Mouse (Mus musculus): ENCODE results near the gene Atxn1.

The Atxn1 gene

DNA sequence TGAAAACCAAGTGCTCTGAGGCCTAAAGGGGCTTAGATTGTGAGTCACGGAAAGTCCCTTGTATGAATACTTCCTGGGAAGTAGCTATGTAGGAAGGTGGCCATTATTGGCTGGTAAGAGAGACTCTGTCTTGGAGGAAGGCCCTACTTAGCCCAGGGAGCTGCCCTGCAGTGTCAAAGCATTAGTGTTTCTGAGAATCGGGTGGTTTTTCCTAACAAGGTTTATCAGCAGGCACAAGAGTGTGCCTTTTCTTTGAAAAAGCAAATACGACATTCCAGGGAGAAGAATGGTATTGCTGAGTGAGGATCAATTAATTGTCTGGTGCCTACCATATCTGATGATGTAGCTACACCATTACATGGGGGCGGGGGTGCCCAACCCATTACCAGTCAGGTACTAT lies 417.9 kb downstream of the Atxn1 start:
- DNase-seq (ENCODE audit: extremely low read depth, insufficient read length, low spot score): no peak

DNA sequence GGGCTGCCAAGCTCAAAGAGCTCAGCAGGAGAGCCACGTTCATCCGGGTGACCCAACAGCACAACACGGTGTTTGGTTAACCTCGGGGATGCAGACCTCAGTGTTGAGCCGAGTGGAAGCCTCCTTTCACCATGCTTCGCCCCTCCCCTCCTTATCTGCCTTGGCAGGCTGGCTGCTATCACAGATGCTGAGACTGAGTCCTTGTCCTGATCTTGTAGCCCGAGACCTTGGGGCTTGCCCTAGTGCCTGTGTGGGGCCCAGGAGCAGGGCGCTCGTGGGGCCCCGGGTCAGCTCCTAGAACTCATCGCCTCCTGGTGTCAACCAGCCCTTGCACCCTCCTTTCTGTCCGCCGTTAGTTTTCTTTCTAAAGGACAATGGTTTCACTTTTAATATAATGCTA lies 418.8 kb downstream of the Atxn1 start:
- no peak for DNase-seq (ENCODE audit: extremely low read depth, insufficient read length, low spot score)

DNA sequence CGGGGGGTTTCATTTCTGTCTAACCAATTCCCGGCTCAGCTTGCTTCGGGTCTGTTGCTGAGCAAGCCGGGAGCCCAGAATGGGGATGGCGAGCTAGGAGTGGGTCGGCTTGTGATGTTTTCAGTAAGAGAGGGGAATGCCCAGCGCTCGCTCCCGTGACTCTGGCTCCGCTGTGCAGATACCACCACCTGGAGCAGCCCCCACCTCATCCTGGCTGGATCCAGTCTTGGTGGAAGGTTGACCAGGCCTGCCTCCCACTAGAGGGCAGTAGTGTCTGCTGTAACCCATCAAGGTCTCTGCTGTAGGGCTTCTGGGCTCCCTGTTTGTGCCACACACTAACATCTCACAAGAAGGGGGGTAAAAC lies 425.6 kb downstream of the Atxn1 start:
- peak; percentile 28 for DNase-seq (ENCODE audit: extremely low read depth, insufficient read length, low spot score)

DNA sequence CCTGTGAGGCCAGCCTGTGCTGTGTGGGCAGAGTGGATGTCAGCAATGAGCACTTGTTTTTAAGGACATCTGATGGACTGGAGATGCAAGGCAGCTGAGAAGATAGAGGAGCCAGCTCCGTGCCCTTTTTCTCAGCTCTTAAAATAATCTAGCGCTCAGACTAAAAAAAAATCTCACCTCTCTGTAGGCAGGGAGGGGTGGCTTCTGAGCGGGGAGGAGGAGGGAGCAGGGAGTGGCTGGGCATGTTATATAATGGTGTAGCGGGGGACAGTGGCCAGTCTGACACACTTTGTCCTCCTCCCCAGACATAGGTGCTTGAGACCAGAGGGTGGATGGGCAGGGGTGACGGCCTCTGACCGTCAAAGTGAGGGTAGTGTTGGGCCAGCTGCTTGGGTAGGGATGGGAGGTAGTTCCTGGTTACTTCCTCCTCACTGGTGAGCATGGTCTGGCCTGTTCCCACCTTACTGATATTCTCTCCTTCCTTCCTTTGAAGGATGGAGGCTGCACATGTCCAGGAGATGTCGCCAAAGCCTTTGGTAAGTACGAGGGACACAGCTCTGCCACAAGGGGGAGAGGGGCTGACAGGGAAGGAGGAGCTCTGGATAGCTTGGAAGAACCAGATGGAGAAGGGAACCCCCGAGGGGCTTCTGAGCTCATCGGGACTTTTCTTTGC lies 426.1 kb downstream of the Atxn1 start:
- DNase-seq (ENCODE audit: extremely low read depth, insufficient read length, low spot score): no peak

DNA sequence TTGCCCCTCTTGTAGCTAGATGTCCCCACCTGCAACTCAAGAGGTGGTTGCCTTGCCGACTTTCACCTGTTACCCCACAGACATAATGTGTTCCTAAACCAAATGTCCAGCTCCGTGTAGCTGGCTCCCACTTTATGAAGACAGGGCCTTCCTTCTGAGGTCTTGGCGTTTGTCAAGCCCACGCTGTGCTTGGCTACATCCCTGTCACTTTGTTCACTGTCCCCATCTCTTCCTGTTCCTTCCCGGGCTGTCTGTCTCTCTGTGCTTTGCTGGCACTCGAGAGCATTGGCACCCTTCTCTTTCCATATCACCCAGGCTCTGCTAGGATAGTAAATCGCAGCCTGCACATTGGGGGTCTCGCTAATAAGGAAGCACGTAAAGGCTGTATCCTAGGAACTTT lies 426.7 kb downstream of the Atxn1 start:
- no peak for DNase-seq (ENCODE audit: extremely low read depth, insufficient read length, low spot score)

DNA sequence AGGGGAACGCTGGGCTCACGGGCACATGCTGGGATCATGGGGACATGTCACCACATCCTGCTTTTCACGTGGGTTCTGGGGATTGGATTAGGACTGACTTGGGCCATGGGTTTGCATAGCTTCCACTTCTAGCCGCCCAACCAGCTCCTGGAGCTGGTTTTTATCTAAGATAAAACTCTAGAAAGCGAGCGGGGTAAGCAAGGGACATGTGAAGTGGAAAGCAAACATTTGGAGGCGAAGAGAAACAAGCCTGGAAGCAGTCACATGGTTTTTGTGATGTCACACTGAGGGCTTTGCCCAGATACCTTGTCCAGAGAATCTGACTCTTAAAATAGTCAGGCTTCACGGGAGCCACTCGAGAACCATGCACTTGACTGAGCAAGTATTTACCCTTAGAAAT lies 427.7 kb downstream of the Atxn1 start:
- no peak for DNase-seq (ENCODE audit: extremely low read depth, insufficient read length, low spot score)

DNA sequence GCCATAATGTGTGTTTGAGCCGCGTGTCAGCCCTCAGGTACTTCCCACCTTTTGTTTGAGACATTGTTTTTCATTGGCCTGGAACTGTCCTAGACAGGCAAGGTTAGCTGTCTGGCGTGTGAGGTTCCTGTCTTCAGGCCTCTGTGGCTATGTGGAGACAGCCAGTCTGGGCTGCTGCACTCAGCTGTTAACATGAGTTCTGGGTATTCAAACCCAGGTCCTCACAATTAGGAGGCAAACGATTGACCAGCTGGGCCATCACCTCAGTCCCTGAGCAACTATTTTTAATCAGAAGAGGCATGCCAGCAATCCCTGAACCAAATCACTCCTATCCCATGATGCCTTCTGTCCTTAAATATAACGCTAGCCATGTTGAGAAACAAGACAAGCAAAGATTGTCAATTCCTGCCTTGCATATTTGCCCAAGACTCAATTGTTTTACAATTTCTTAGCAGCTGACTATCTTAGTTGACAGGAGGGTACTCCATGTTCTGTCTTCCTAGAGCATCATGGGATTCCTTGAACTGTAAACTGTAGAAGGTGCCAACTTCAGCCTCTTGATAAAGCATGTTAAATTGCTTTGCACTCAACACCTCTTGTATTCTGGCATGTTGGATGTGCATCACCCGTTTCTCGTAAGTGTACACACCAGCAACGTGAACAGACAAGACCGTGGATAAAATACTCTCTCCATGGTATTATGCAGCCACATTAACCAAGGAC lies 428.9 kb downstream of the Atxn1 start:
- no peak for DNase-seq (ENCODE audit: extremely low read depth, insufficient read length, low spot score)

GRCm38 (mm10) chr13:45530754-45531153 lies 434.1 kb downstream of the Atxn1 start:
- DNase-seq (ENCODE audit: extremely low read depth, insufficient read length, low spot score): no peak

DNA sequence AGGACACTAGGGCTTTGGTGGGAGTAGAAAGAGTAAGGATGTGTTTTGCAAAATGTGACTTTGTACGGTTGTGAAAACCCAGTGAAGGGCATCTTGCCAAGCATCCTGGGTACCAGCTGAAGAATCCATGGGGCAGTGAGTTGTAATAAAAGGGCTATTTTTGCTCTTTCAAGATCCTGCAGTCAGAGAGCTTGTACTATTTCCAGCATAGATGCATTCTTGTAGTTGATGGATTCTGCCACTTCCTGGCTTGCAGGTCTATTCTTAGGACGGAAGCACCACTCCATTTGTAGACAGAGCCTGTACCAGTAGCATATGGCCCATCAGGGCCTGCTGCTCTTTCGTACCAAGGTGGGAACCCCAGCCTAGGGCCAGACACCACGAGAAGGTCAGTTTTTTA lies 436.0 kb downstream of the Atxn1 start:
- DNase-seq (ENCODE audit: extremely low read depth, insufficient read length, low spot score): no peak

DNA sequence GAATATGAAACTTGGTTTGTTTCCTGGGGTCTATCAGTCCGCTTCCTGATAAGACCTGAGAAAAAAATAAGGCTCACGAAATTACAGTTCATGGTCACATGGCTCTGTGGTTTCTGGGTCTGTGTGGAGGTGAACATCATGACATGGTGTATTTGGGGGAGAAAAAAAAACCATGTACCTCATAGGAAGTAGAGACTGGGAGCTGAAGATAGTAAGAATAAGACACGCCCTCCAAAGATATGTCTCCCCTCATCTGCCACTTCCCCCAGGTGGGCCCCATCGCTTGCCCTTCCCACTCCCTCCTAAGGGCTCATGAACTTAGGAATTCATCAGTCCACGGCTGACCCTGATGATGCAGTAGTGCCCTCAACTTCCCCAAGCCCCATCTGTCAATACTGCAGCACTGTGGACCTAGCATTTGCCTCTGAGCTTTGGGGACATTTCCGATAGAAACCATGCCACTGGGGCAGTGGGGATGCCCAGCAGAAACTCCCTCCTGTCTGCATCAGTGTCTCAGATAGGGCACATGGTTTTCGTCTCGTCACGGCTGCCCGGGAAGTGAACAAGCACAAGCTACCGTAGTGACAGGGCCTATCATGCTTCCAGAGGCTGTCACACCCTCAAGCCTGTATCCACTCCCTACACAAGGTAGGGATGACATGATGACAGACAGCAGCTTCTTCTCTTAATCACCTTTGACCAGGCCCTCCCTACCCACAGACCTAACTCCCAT lies 437.4 kb downstream of the Atxn1 start:
- DNase-seq (ENCODE audit: extremely low read depth, insufficient read length, low spot score): no peak

GRCm38 (mm10) chr13:45526230-45526629 lies 438.6 kb downstream of the Atxn1 start:
- DNase-seq (ENCODE audit: extremely low read depth, insufficient read length, low spot score): no peak

- no peak for DNase-seq (ENCODE audit: extremely low read depth, insufficient read length, low spot score)
These were observed 439.9 kb downstream of the Atxn1 start for GRCm38 (mm10) chr13:45524791-45525435.

GRCm38 (mm10) chr13:45524305-45524704 lies 440.5 kb downstream of the Atxn1 start:
- no peak for DNase-seq (ENCODE audit: extremely low read depth, insufficient read length, low spot score)

DNA sequence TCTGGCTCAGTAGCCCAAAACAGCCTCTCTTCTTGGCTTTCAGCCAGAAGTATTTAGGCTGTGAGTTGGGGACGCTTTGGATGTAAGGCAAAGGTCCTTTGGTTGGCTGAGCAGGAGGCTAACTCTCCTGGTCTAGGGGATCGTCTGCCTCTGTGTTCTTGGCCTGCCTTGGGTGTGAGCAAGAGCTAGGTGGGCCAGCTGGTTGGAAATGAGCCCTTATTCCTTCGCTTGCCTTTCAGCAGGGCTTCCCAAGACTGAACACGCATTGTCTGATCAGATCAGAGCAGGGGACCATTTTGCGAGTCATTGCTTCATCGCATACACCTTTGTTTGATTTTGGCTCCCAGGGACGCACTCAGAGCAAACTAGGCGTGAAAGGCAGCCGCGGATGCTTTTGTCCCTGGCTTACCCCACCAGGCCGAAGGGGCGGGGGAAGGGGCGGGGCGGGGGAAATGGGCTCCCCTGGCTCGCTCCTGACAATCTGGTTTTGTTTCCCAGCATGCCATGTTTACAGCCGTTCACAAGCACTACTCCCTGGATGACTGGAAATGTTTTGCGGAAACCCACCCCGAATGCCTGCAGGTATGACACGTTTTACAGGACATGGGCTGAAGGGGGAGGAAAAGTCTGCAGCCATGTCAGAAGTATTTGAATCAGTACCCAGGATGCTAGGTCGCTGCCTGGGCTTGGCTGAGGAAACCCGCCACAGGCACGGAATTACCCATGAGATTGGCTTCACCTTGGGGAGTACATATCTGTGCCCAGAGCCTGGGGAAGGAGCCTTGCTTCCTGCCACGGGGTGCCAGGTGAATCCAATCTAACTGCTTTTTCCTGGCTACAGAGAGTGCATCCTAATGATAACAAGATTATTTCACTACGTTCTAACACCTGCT lies 448.1 kb downstream of the Atxn1 start:
- no peak for DNase-seq (ENCODE audit: extremely low read depth, insufficient read length, low spot score)

DNA sequence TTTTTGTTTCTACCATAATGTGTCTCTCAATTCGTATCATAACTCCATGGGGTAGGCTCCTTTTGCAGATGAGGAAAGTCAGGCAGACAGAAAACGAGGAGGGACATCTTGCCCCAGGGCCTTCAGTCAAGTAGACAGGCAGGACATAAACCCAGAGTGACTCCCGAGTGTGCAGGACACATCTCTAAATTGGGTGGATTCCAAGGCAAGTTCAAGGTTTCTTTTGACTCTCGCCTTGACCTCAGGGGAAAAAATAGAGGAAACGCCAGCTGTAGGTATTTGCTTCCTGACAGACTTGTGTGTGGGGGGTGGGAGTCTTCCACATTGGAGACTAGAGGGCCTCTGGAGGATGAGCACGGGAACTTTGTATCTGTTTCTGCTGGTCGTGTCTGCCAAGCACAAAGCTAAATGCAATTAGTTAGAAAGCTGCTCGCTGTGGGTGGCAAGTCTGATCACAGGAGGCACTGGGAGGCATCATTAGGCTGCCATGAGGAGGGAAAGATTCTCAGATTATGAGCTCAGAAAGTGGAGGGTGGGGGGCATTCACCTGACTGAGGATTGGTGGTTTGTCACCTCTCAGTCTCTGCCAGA lies 449.9 kb downstream of the Atxn1 start:
- no peak for DNase-seq (ENCODE audit: extremely low read depth, insufficient read length, low spot score)

DNA sequence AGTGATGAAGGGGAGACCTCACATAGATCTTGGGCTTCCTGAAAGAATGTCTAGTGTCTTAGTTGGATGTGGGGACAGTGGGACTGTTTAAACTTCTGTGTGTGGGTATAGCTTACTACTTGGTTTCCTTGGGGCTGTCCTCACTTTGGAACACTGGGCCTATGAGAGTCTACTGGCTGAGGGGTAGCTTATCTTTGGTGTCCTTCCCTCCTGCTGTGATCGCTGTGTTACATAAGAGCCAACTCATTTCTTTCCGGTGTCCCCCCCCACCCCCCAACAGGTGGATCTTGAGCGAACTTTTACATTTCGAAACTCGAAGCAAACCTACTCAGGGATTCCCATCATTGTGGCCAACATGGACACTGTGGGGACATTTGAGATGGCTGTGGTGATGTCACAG lies 450.7 kb downstream of the Atxn1 start:
- no peak for DNase-seq (ENCODE audit: extremely low read depth, insufficient read length, low spot score)

DNA sequence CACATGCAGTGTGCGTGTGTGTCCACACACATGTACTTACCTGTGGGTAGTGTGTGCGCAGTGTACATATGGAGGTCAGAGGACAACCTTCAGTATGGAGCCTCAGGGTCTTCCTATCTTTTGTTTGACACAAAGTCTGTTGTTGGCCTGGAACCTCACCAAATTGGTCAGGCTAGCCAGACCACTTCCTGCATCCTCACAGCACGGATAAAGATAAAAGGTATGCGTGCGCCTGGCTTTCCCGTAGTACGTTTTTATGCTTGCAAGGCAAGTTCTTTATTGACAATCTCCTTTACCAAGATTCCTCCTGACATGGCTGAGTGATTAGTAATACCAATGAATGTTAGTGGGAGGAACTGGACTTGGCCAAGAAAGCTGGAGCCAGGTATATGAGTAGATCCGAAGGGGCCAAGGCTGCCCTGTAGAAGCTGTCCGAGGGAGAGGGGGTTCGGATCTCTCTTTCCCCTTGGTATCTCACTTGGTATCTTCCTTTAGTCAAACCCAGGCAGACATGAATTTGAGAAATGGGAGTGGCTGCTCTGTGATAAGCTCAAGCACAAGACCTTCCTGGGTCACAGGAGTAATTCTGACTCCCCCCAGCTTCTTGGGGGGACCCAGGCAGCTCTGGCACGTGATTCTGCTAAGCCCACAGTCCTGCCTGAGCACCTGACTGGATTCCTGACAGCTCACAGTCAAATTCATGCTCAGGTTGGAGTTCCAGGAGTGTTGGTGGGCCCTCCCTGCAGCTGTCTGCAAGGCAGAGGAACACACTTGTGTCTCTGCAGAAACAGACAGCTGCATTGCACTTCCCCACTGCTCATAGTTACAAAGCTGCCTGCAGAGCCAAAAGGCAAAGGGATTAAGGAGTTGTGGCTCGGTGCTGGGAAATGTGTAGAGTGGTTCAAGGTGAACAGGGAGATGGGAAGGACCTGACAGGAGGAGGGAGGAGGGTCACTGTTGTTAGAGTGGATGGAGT lies 451.5 kb downstream of the Atxn1 start:
- no peak for DNase-seq (ENCODE audit: extremely low read depth, insufficient read length, low spot score)

- no peak for DNase-seq (ENCODE audit: extremely low read depth, insufficient read length, low spot score)
These were observed 452.3 kb downstream of the Atxn1 start for GRCm38 (mm10) chr13:45512531-45512930.
